Mouse (Mus musculus) heart, postnatal 14 days (tissue): ENCODE measurements at regions not wholly inside any gene's neighbourhood (a gene's known extent, or its start where the extent isn't known, plus 50 kb on each side); places are given as distances from the start of the nearest gene placed in this dataset.

Experiments
- DNase-seq, 2 experiments: peaks; one replicate each; pipeline ENCODE4 v3.0.0; 2021 to 2022
- intact Hi-C: fragments of 180-260 bp; cut with DNase I; formaldehyde crosslinking; loops from one replicate; pipeline ENCODE4 v1.15.1; 2025

DNA sequence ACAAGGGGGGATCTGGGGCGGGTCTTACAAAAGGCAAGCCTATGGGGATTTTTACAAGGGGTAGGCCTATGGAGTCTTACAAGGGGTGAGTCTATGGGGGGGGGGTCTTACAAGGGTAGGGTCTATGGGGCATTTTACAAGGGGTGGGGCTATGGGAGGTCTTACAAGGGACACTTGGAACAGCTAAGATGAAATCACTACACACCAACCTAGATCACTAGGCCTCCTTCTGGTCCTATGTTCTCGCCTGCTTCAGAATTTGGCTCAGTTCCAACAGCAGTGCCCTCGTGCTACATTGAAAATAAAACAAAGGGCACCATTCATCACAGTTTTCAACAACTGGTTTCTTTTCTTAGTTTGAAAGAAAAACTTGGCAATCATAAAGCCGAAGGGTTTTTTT is 110.7 kb upstream of the 1700066M21Rik start:
- no peak for DNase-seq
- intact Hi-C loops = loop anchor here (5.0 kb wide), 1 partner anchor 1379 kb away; no protein-coding TSS in a partner anchor

GRCm38 (mm10) chr1:57267851-57268250 is 109.6 kb upstream of the 1700066M21Rik start:
- intact Hi-C loops = loop anchor here (5.0 kb wide), 1 partner anchor 1381 kb away; no protein-coding TSS in a partner anchor
- DNase-seq = no peak

GRCm38 (mm10) chr1:57269679-57270354 is 107.6 kb upstream of the 1700066M21Rik start:
- intact Hi-C loops = loop anchor here (5.0 kb wide), 1 partner anchor 1383 kb away; no protein-coding TSS in a partner anchor
- peak; percentile 42 to 55 for DNase-seq

DNA sequence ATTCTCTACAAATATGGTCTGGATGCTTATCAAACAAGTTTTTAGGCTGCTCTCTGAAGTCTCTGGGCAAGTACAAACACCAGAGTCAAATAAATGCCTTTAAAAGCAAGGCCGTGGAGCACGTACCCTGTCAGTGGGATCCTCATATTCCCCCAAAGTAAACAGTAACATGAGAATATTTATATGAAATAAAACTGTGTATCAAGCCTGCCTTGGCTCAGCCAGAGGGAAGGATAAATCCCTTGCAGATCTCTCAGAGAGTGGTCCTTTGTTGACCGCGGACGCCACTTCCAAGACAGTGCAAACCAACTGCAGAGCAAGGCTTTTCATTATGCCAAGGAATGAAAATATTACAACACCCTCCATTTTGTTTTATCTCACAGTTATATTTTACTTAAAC is 104.8 kb upstream of the 1700066M21Rik start:
- intact Hi-C loops = no loop called here
- no peak for DNase-seq

- intact Hi-C loops = no loop called here
- DNase-seq = no peak
Observed at GRCm38 (mm10) chr1:57281549-57281948, 95.9 kb upstream of the 1700066M21Rik start.

GRCm38 (mm10) chr1:57296186-57296585 is 81.2 kb upstream of the 1700066M21Rik start:
- intact Hi-C loops = no loop called here

DNA sequence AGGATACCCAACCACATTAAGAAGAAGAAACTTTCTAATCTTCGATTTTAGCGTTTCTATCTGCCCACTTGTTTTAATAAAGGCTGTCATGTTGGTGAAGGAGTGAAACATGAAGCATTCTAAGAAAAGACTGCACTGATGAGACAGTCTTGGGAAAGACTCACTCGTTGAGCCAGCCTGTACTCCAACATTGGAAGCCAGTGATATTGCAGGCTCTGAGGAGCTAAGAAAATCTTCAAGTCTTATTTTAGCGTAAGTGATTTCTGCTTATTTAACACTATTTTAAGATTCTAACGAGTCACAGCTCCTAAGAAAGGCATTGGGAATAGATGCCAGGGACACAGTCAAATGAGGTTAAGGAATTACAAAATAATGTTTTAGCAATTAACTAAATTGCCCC is 78.9 kb upstream of the 1700066M21Rik start:
- no peak for DNase-seq
- intact Hi-C loops = no loop called here

More at GRCm38 (mm10) chr1:57296186-57296585, 81.2 kb upstream of the 1700066M21Rik start:
- DNase-seq = peak in 1 of 2 experiments; percentile 1

GRCm38 (mm10) chr1:57301260-57301979 is 76.0 kb upstream of the 1700066M21Rik start:
- intact Hi-C loops = no loop called here
- no peak for DNase-seq

- intact Hi-C loops = no loop called here
Observed at GRCm38 (mm10) chr1:57301980-57302331, 75.5 kb upstream of the 1700066M21Rik start.

DNA sequence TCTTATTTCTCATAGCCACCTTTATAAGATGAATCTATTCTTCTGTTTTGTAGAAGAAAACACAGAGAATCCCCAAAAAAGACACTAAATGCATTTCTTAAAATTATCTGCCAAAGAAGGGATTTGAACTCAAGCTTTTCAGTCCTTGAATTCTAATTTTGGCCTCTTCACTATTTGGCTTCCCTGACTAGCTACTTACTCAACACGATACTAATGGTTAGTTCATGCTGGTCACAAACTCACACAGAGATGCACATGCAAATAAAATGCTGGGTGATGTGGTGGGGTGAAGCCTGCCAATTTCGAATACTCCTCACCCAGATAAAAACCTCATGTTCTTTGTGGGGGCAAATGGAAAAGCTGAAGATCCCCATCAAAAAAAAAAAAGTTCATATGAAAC is 72.7 kb upstream of the 1700066M21Rik start:
- DNase-seq = no peak
- intact Hi-C loops = no loop called here

More at GRCm38 (mm10) chr1:57301980-57302331, 75.5 kb upstream of the 1700066M21Rik start:
- no peak for DNase-seq

DNA sequence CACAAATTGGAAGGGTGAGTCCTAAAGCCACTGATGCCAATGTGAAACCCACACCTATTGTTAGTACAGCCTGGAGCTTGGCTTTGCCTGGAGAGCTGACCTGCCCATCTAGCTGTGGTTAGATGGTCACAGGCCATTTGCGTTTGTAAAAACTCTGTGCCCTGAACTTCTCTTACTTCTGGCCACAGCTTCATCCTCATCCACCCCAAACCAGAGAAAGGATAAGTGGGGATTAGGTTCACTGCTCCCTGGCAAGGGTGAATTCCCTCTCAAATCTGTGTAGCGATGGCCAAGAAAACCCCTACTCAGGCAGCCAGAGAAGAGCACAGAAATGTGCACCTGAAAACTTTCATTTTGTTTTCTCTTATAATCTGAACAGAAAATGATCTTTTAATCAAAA is 54.9 kb upstream of the 1700066M21Rik start:
- DNase-seq = no peak
- intact Hi-C loops = no loop called here

- intact Hi-C loops = no loop called here
- no peak for DNase-seq
Observed at GRCm38 (mm10) chr1:57323118-57323517, 54.3 kb upstream of the 1700066M21Rik start.

DNA sequence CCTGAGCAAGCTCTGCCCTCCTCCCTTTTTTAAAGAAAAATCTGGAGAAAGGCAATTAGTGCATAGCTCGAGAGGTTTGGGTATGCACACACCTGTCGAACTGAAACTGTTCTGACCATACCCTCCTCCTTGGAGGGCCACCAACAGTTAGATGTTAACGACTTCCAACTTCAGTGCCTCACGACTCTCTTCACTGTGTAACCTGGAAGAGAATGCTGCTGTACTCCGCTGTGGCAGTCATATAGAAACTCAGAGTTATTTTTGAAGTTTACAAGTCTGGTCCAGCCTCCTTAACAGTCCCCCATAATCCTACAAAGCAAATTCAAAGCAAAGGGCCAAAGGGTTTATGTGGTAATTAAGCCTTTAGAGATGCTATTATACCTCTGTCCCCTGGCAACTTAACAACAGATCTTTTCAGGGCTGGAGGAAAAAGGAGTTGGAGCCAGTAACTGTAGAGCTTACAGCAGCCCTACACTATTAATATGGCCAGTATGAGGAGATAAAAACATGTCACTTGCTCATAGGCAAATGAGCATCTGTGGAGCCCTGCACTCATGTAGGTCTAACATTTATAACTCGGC is 51.7 kb upstream of the 1700066M21Rik start:
- no peak for DNase-seq
- intact Hi-C loops = no loop called here
